Mouse (Mus musculus) NIH3T3 (cell line): Measurements from ENCODE around the gene Olfr397.

Source experiments
- DNase-seq: peaks from one replicate; pipeline ENCODE4 v3.0.0-alpha.2; 2012; ENCODE audit warnings: low read depth

Gene Olfr397

GRCm38 (mm10) chr11:73960517-73960916, at the start of gene Olfr397:
TSS of gene Olfr397 (plus strand) at chr11:73960817.
- no peak for DNase-seq

GRCm38 (mm10) chr11:73936377-73936776, 24.2 kb upstream of the Olfr397 start, which contains the start of gene Olfr23:
TSS of gene Olfr23 (plus strand) at chr11:73936677.
- no peak for DNase-seq

GRCm38 (mm10) chr11:73990307-73990706, 29.7 kb downstream of the Olfr397 start, which contains the start of gene Olfr398:
TSS of gene Olfr398 (minus strand) at chr11:73990407.
- DNase-seq = no peak

GRCm38 (mm10) chr11:73993115-73993514, 32.5 kb downstream of the Olfr397 start:
- peak; percentile 35 for DNase-seq
